Mouse (Mus musculus) ES-E14 (cell line): ENCODE results near the gene Ypel2. TPM values are rescaled to one million over a fixed set of nuclear protein-coding genes. Genes with fewer than 3 reads are reported as not detected.

Experiments
- DNase-seq: peaks from one replicate; pipeline ENCODE4 v3.0.0-alpha.2; 2013; ENCODE audit warnings: low read depth, low spot score
- H3K27ac ChIP-seq: 2 replicates; pipeline ENCODE4 v1.5.1; 2012; ENCODE audit warnings: low read depth, mild to moderate bottlenecking, low read length, moderate library complexity, mixed read lengths; ENCODE audit not compliant: poor library complexity, insufficient read depth, severe bottlenecking
- H3K36me3 ChIP-seq: 2 replicates; pipeline ENCODE4 v1.6.1; 2012; ENCODE audit warnings: mild to moderate bottlenecking, low read length, moderate library complexity, mixed read lengths; ENCODE audit not compliant: control insufficient read depth, poor library complexity, insufficient read depth, severe bottlenecking
- H3K4me1 ChIP-seq, 2 experiments: fragments of 150-350 bp in 1 of 2; sonication (generic) in 1 of 2; 2 replicates each; pipeline ENCODE4 v1.6.1; 2012; ENCODE audit warnings: low read length in 2 of 2, mild to moderate bottlenecking in 1 of 2, mixed read lengths in 1 of 2; ENCODE audit not compliant: control insufficient read depth in 2 of 2, insufficient read depth in 2 of 2, poor library complexity in 1 of 2
- H3K4me3 ChIP-seq, 2 experiments: fragments of 150-350 bp in 1 of 2; sonication (generic) in 1 of 2; 2 replicates each; pipeline ENCODE4 v1.5.1; 2012; ENCODE audit warnings: low read length in 2 of 2, low read depth in 1 of 2, mild to moderate bottlenecking in 1 of 2, mixed read lengths in 1 of 2; ENCODE audit not compliant: insufficient read depth in 1 of 2, poor library complexity in 1 of 2, severe bottlenecking in 1 of 2
- H3K9ac ChIP-seq: 2 replicates; pipeline ENCODE4 v1.6.1; 2012; ENCODE audit warnings: low read depth, mild to moderate bottlenecking, low read length, mixed read lengths; ENCODE audit not compliant: poor library complexity, insufficient read depth, severe bottlenecking
- H3K9me3 ChIP-seq: fragments of 150-350 bp; sonication (generic); 2 replicates; pipeline ENCODE4 v1.6.1; 2012; ENCODE audit warnings: low read depth, mild to moderate bottlenecking, low read length; ENCODE audit not compliant: control insufficient read depth, insufficient read depth
- CHD2 ChIP-seq: IDR thresholded peaks from 2 replicates; pipeline ENCODE4 v1.6.1; 2014; ENCODE audit warnings: mild to moderate bottlenecking, low read depth, low read length, inconsistent platforms
- HCFC1 ChIP-seq: IDR thresholded peaks from 2 replicates; pipeline ENCODE4 v1.6.1; 2012; ENCODE audit warnings: low read length, inconsistent platforms, borderline replicate concordance; ENCODE audit not compliant: insufficient read depth
- MAFK ChIP-seq: IDR thresholded peaks from 2 replicates; pipeline ENCODE4 v1.6.1; 2014; ENCODE audit warnings: mild to moderate bottlenecking, low read depth, low read length, inconsistent platforms; ENCODE audit not compliant: insufficient read depth
- ZC3H11A ChIP-seq: IDR thresholded peaks from 2 replicates; pipeline ENCODE4 v1.6.1; 2012; ENCODE audit warnings: low read depth, mild to moderate bottlenecking, inconsistent platforms, low read length, borderline replicate concordance
- ZNF384 ChIP-seq: IDR thresholded peaks from 2 replicates; pipeline ENCODE4 v1.6.1; 2012; ENCODE audit warnings: low read depth, low read length, inconsistent platforms
- in situ Hi-C, 2 experiments: fragments of 600-800 bp; cut with MboI; formaldehyde crosslinking; loops; one replicate each; pipeline ENCODE4 v1.15.1; 2025; ENCODE audit warnings: low sequenced_read_pairs in 2 of 2, inconsistent platforms in 1 of 2; ENCODE audit not compliant: unreplicated experiment in 2 of 2
- total RNA-seq: library from RNA; depleted of rRNA; stranded (reverse); fragments of 300-350 nt; gene quantifications from 2 replicates; pipeline ENCODE4 v1.2.3, GENCODE M21; 2012

The Ypel2 gene
- total RNA-seq, 1 experiment = 3.6 TPM

DNA sequence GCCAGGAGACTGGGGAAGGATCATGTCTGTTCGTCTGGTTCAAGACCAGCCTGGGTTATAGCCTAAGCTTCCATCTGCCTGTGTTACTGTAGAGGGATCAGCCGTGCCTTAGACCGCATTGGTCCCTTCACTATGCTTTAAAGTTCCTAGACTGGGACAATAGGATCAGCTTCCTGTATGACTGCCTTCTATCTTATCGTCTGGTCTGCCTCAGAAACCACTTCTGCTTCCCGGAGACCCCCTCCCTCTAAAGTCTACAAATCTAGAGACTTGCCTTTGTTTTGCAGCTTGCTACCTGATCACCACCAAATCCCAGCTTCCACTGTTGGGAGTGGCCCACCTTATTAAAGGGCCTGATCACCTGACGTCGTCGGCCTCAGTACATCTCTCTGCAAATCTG, 7.7 kb upstream of the Ypel2 start:
- H3K9ac ChIP-seq = no peak overlapping the region
- H3K27ac ChIP-seq = no peak overlapping the region
- no peak for TF ChIP-seq CHD2
- DNase-seq = no peak
- no peaks in the 10 kb centered on the region for H3K36me3 ChIP-seq
- H3K4me3 ChIP-seq = no peak overlapping the region
- in situ Hi-C loops = loop anchor here (10.0 kb wide), 2 partner anchors 96 to 106 kb away; no protein-coding TSS in a partner anchor
- H3K9me3 ChIP-seq = no peaks in the 10 kb centered on the region
- H3K4me1 ChIP-seq = no peaks in the 10 kb centered on the region

DNA sequence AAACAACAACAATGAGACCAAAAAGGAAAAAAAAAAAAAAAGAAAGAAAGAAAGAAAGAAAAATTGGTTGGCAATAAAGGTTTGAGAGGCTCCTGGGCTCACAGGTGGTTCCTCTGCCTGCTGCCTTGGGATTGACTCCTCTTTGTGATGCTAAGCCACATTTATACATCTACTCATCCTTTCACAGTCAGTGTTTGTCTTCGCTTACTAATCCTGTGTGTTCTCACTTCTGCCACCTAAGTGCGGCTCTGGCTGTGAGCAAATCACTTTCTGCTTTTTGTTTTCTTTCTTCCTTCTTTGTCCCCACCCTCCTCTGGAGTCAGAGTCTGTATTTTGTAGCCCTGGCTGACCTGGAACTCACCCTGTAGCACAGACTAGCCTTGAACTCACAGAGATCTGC, 2.8 kb upstream of the Ypel2 start:
- no peak for DNase-seq
- peaks cover 3% of the 10 kb centered on the region in 2 experiments; a peak in 3 of 4 replicates for H3K4me1 ChIP-seq
- H3K27ac ChIP-seq = no peak overlapping the region
- no peaks in the 10 kb centered on the region for H3K36me3 ChIP-seq
- H3K9ac ChIP-seq = no peak overlapping the region
- H3K4me3 ChIP-seq = no peak overlapping the region
- TF ChIP-seq ZC3H11A (no peak), ZNF384 (no peak), MAFK (no peak), CHD2 (no peak), HCFC1 (no peak)
- in situ Hi-C loops = no loop called here
- H3K9me3 ChIP-seq = no peaks in the 10 kb centered on the region

DNA sequence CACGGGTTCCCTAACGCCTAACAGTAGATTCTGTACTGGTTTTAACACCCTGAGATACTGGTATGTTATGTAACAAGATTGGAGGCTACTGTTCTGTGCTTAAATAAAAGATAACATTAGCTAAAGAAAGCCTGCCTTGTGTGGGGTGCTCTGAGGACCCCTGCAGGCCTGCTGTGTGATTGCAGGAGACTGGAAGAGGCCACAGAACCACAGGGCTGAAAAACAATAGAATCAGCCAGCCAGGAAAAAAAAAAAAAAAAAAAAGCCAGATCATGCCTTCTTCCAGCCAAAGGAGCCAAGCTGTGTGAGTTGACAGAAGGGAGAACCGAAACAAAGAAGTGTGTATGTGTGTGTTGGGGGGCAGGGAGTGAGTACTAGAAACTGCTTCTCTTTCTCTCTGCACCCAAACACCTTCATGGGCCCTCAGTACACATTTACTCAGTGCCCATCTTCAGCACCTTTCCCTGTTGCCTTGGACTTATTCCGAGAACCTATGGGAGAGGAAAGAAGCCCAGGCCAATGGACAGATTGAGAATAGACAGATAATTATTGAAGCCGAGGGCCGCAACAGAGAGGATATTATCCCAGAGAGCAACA, 2.2 kb upstream of the Ypel2 start:
- no peak for DNase-seq
- H3K9me3 ChIP-seq = no peaks in the 10 kb centered on the region
- no peak for TF ChIP-seq HCFC1
- 0 out of 2 replicates have a peak, but pooled peaks have one; percentile 38 for TF ChIP-seq MAFK
- no peak for TF ChIP-seq CHD2
- peak; percentile 99 for TF ChIP-seq ZNF384
- peak; percentile 25; the same call in 1 of the 2 replicates for TF ChIP-seq ZC3H11A
- H3K36me3 ChIP-seq = no peaks in the 10 kb centered on the region
- H3K9ac ChIP-seq = no peak overlapping the region
- H3K4me3 ChIP-seq = no peak overlapping the region
- in situ Hi-C loops = no loop called here
- no peak overlapping the region; the same call in 1 of the 2 replicates for H3K27ac ChIP-seq
- H3K4me1 ChIP-seq = peaks cover 3% of the 10 kb centered on the region in 2 experiments; a peak in 3 of 4 replicates

DNA sequence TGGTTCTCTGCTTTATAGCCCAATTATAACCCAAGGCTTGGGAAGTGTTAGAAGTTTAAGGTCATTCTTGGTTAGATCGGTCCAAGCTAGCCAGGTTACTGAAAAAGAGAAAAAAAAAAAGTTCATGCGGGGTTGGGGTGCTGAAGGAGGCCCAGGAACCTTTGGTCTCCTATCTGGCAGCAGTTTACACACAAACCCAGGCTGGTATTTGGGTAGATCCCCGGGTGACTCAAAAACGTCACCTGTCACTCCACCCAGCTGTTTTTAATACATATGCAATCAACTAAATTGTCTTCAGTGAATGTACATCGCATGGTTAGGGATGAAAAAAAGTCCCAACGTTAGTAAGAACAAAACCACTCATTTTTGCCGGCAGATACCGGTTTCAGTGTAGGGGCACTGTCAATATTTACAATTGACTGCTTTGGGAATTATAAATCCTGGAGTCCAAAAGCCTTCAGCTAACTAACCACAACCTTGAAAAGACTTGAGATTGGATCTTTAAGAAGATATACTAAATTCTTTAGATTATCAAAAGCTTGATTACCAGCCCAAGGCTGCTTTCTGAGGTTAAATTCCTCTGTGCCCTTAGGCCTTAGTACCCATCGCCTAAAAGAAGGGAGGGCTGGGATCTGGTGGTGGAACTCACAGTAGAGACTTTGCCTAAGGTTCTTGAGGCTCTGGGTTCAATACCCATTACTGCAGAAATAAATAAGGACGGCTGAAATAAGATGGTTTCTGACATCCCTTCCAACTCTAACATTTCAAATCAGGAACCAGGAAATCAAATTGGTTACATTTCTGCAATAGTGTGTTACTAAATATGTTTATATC, 1.5 kb upstream of the Ypel2 start:
- in situ Hi-C loops = no loop called here
- Histone ChIP-seq H3K36me3 (no peaks in the 10 kb centered on the region), H3K9me3 (no peaks in the 10 kb centered on the region), H3K4me1 (peaks cover 3 to 6% of the 10 kb centered on the region in 2 experiments; a peak in 3 of 4 replicates), H3K9ac (no peak overlapping the region), H3K27ac (no peak overlapping the region; the same call in 1 of the 2 replicates), H3K4me3 (no peak overlapping the region)
- TF ChIP-seq CHD2 = no peak
- no peak for TF ChIP-seq MAFK
- no peak for TF ChIP-seq ZC3H11A
- TF ChIP-seq ZNF384 = no peak
- TF ChIP-seq HCFC1 = no peak
- DNase-seq = no peak
